Mouse (Mus musculus) inflammation-experienced regulatory T-cells, adult 6 months (primary cell): Measurements from ENCODE around the gene Klk11. TPM values are rescaled to one million over a fixed set of nuclear protein-coding genes. Genes with fewer than 3 reads are reported as not detected.

Experiments used
- ATAC-seq: one replicate; pipeline ENCODE4 v1.8.0; 2017
- polyA plus RNA-seq, 3 experiments: library from polyadenylated mRNA; unstranded; fragments of 100-300 nt; shearing (Covaris generic); gene quantifications; one replicate each; pipeline ENCODE4 v1.2.1; 2017

The Klk11 gene
- under 1 TPM in 1 of 3 experiments, not detected in 2; 0.46 TPM for polyA plus RNA-seq

GRCm38 (mm10) chr7:43774364-43774763, at the start of gene Klk11:
TSS of gene Klk11 (plus strand) at chr7:43774604.
- no peak for ATAC-seq

DNA sequence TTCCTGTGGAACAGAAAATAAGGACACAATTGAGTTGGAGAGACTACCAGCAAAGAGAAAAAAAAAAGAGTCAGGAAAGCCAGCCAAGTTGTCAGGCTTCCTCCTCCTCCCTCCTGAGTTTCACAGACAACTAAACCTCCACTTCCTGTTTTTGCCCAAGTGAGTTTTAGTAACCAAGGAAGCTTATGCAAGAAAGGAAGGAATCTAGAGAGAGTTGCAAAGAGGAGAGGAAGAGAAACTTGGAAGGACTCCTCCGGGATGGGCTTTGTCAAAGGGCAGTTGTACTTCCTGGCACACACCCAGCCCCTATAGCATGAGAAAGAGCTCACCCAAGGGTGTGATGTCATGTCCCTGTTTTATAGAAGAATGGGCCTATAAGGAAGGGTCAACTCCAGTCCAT, 26.6 kb upstream of the Klk11 start:
- ATAC-seq: no peak

GRCm38 (mm10) chr7:43752806-43753205, 21.6 kb upstream of the Klk11 start:
- ATAC-seq: no peak

GRCm38 (mm10) chr7:43766484-43766883, 7.9 kb upstream of the Klk11 start:
- ATAC-seq: no peak

DNA sequence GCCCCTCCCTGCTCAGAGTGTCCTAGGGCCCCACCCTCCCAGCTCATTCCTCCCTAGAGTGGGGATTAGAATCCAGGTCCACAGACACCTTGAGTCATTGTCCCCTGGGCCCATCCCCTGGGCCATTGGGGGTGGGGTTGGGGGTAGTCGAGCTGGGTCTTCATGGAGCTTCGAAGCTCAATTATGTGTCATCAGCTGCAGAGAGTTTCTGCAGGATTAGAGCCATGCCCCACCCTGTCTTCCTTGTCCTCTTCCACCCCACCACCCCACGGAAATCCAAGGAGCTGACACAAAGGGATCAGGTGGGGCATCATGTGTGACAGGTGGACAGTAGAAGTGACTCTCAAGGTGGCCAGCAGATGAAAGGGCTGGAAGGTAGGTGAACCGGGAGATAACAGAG, 5.8 kb upstream of the Klk11 start, which contains the start of gene Klk12:
Gene Klk12 (plus strand): TSS at position 301 of the 400 bp plus-strand sequence.
- no peak for ATAC-seq

DNA sequence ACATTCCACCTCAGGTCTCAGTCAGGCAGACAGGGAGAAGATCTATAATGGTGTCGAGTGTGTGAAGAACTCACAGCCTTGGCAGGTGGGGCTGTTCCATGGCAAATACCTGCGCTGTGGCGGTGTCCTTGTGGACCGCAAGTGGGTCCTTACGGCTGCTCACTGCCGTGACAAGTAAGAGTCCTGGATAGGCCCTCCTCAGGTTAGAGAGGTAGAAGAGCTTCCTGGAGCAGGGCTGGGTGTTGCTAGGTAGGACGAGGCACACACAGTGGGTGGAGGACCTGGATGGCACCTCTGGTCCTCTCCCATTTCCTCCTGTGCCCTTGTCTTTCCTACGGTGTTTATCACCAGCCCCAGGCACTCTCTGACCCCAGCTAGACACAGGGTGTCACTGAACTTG, 4.8 kb upstream of the Klk11 start:
- no peak for ATAC-seq

DNA sequence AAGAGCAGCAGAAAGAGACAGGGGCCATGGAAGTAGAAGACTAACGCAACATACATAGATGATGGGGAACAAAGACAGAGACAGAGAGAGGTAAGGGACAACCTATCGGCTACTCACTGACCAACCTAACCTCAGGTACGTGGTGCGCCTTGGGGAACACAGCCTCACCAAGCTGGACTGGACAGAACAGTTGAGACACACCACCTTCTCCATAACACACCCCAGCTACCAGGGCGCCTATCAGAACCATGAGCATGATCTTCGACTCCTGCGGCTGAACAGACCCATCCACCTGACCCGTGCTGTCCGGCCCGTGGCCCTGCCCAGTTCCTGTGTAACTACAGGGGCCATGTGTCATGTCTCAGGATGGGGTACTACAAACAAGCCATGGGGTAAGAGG, 3.7 kb upstream of the Klk11 start:
- no peak for ATAC-seq

GRCm38 (mm10) chr7:43771916-43772315, 2.5 kb upstream of the Klk11 start:
- no peak for ATAC-seq

- no peak for ATAC-seq
These were observed 1.5 kb upstream of the Klk11 start for GRCm38 (mm10) chr7:43772901-43773300.

DNA sequence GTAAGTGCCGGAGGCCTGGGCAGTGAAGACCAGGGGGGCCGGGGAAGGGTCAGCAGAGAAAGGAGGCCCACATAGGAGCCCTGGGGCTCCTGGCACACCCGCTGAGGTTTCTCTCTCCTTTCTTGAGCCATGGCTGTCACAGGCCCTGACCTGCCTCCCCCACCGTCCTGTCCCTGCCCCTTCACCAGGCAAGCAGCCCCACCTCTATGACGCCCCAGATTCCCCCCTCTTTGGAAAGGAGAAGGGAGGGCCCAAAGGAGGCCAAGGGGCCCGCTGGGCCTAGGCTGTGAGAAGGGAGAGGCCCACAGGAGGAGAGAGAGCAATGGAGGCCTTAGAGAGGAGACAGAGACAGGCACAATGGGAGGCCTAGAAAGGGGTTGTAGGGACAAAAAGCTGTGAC, 398 bp downstream of the Klk11 start:
- ATAC-seq: no peak

GRCm38 (mm10) chr7:43775311-43776057, 1.1 kb downstream of the Klk11 start:
- no peak for ATAC-seq

- no peak for ATAC-seq
These were observed 2.1 kb downstream of the Klk11 start for GRCm38 (mm10) chr7:43776506-43776905.

GRCm38 (mm10) chr7:43777423-43777822, 3.0 kb downstream of the Klk11 start:
- no peak for ATAC-seq

GRCm38 (mm10) chr7:43778176-43778970, 4.0 kb downstream of the Klk11 start:
- no peak for ATAC-seq

DNA sequence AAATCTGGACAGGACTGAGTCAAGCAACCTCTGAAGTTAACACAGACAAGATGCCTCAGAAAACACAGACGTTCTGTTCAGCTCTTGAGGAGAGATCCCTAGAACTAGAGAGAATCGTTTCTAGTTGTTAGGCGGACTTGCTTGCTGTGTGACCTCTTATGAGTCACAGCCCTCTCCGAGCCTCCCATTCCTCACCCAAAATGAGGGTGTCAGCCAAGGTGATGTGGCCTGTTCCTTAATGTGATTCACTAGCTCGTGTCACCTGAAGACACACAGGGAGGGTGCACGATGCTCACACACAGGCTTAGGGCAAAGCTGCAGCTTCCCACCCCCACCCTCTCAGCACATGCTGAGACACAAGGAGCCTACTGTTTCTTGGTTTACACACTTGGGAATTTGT, 5.8 kb downstream of the Klk11 start:
- ATAC-seq: no peak

DNA sequence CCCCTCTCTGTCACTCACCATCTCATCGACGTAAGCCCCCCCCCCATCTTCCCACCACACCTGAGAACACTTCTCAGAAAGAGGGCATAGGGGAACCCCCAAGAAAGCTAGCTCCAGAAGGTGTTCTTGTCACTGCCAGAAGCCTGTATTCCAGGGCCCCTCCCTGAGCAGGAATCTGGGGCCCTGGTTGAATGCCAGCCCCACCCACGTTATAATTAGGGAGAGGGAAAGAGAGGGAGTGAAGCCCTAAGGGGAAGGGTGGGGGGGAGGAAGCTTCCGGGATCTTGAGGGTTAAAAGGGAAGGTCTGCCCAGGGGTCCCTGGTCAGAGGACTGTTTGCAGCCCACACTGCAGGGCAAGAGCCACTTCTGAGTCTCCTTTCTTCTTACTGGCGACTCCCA, 6.3 kb downstream of the Klk11 start, which contains the start of gene Klk10:
Gene Klk10 (plus strand): TSS at position 290 of the 400 bp plus-strand sequence.
- ATAC-seq: no peak

- ATAC-seq: no peak
These were observed 7.1 kb downstream of the Klk11 start for GRCm38 (mm10) chr7:43781541-43781940.

DNA sequence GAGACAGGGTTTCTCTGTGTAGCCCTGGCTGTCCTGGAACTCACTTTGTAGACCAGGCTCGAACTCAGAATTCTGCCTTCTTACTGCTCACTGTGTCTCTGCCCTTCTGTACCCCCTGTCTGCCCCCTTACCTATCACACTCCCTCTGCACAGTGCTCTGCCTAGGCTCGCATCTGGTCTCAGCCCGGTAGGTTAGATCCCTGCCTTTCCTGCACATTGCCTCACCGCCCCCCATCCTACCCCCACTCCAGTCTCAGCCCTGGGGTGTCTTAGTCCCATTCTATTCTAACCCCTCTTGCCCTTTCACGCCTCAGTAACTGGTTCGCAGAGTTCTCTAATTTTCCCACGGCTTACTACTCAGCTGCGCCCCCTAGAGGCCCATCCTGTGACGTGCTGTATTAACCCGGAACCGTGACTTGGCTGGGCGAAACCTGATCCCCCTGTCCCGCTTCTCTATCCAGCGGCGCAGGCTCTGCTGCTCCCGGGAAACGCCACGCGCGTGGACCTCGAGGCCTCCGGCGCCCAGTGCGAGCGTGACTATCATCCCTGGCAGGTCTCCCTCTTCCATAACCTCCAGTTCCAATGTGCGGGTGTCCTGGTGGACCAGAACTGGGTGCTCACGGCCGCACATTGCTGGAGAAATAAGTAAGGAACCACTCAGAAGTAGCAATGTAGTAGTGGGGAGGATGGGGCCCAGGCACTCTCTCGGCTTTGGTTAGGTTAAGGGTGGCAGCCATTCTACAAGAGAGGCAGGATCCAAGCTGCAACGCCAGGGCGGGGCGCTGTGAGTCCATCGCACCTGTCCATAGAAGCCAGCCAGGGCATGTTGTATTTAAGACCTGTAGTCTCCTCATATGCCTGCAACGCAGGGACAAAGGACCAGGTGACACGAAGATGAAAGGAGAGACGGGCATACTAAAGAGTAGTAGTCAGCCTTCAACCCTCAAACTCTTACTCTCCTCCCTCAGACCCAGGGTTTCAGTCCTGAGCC, 8.2 kb downstream of the Klk11 start:
- ATAC-seq: peak; percentile 81

DNA sequence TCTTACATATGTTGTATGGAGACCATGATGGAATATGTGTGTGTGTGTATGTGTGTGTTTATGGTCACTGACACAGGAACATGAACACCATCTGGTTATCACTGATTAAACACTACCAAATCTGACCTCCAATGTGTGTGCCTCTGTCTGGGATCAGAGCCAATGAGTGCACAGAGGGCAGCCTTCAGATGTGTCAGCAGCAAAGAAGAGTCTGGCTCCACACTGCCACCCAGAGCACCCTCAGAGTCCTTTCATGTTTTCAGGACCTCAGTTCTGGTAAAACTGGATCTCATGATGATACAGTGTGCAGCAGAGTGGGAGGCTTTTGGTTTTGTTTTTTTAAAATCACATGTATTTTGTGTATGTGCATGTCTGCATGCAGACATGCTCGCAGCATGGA, 10.9 kb downstream of the Klk11 start:
- no peak for ATAC-seq

DNA sequence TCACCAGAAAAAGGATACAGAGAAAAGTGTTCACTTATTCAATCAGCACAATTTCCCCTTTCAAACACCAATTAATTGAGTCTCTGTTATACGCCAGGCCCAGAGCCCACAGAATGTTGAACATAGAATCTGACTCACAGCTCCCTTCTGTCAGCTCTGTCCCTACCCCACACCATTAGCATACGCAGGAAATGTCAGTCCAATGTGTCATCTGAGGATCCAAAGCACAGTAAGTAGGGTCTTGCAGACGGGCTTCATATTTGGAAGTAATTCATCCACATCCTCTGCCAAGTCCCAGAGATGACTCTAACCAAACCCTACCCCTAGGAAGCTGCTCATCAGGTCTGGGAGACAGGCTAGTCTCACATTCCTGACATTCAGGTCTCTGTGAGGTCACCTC, 13.7 kb downstream of the Klk11 start:
- no peak for ATAC-seq

GRCm38 (mm10) chr7:43789295-43789694, 14.9 kb downstream of the Klk11 start:
- ATAC-seq: no peak

DNA sequence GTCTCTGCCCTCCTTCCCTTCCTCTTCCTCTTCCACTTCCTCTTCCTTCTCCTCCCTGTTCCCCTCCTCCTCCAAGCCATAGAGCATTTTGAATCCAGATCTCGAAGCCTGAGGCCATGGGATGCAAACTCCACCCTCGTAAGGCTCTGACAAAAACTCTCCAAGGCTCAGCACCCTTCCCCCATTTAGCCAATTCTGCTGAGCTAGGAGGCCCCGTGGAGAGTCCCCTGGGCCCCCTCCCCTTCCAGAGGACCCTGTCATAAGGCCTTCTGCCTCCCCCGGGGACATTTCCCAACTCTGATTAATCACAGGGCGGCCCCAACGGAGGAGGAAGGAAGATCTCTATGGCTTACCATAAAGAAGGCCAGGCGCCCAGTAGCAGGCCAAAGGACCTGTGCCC, 17.2 kb downstream of the Klk11 start, which contains the start of gene Klk9:
Gene Klk9 (plus strand): TSS at position 301 of the 400 bp plus-strand sequence.
- no peak for ATAC-seq
